Comparison of ENCODE assay signal across 8 mouse cellular contexts in genomic region chr7:141326546-141327446, GRCm38 (mm10). TPM values are rescaled to one million over a fixed set of nuclear protein-coding genes. Genes with fewer than 3 reads are reported as not detected.
A peak's percentile ranks its signal among the peaks of the same experiment; 100 is the strongest.
DNase-seq lines count a peak whose midpoint lies in the region; ATAC-seq and TF ChIP-seq lines count a peak whose summit lies in the region.

No protein-coding gene starts in this region.

- ATAC-seq in forebrain, embryonic 15.5 days (replicated peaks): peak; percentile 17
- peak; percentile 7 for ATAC-seq in limb, embryonic 13.5 days (ENCODE audit: low FRiP score, low read depth)
- no peak for ATAC-seq in megakaryocyte-erythroid progenitor cell, adult 5-6 weeks (replicated peaks; ENCODE audit: low FRiP score, low TSS enrichment, poor library complexity, severe bottlenecking)

- no peak for TF ChIP-seq POLR2A in myocyte (IDR thresholded peaks at IDR 0.05; ENCODE audit: insufficient read length, low read depth)

- peak overlapping the region; percentile 100 for H3K27ac ChIP-seq in forebrain, embryonic 15.5 days (replicated peaks)
- peak overlapping the region; percentile 99 for H3K27ac ChIP-seq in limb, embryonic 13.5 days

- peak overlapping the region; percentile 51 for H3ac ChIP-seq in myocyte (ENCODE audit: control insufficient read depth, insufficient read length)

- peaks cover 15% of the 10 kb centered on the region for H3K36me3 ChIP-seq in forebrain, embryonic 15.5 days
- peaks cover 35% of the 10 kb centered on the region for H3K36me3 ChIP-seq in limb, embryonic 13.5 days
- H3K36me3 ChIP-seq in myocyte (ENCODE audit: control insufficient read depth, insufficient read depth): peaks cover 11% of the 10 kb centered on the region

- H3K79me2 ChIP-seq in myocyte (ENCODE audit: control insufficient read depth, insufficient read depth): peaks cover 26% of the 10 kb centered on the region

- 3% methylated on average over 35 of the region's 35 CpGs for WGBS in forebrain, embryonic 15.5 days
- 5% methylated on average over 35 of the region's 35 CpGs for WGBS in limb, embryonic 13.5 days

- peak overlapping the region; percentile 52 for H3K4me3 ChIP-seq in forebrain, embryonic 15.5 days
- H3K4me3 ChIP-seq in limb, embryonic 13.5 days: peak overlapping the region; percentile 59
- H3K4me3 ChIP-seq in myocyte: peak overlapping the region; percentile 89

- peaks cover 36% of the 10 kb centered on the region for H3K4me1 ChIP-seq in forebrain, embryonic 15.5 days
- peaks cover 31% of the 10 kb centered on the region for H3K4me1 ChIP-seq in limb, embryonic 13.5 days

- H3K9ac ChIP-seq in forebrain, embryonic 15.5 days (replicated peaks): peak overlapping the region; percentile 82
- peak overlapping the region; percentile 91 for H3K9ac ChIP-seq in limb, embryonic 13.5 days

- no peaks in the 10 kb centered on the region for H3K27me3 ChIP-seq in forebrain, embryonic 15.5 days
- H3K27me3 ChIP-seq in limb, embryonic 13.5 days: no peaks in the 10 kb centered on the region
- no peaks in the 10 kb centered on the region for H3K27me3 ChIP-seq in myocyte (ENCODE audit: control insufficient read depth, insufficient read depth, insufficient read length)

- H3K4me2 ChIP-seq in forebrain, embryonic 15.5 days (replicated peaks): peak overlapping the region; percentile 98
- H3K4me2 ChIP-seq in limb, embryonic 13.5 days (replicated peaks): peak overlapping the region; percentile 98
- peak overlapping the region; percentile 94 for H3K4me2 ChIP-seq in myocyte (ENCODE audit: low read depth)

- no peaks in the 10 kb centered on the region for H3K9me3 ChIP-seq in forebrain, embryonic 15.5 days
- no peaks in the 10 kb centered on the region for H3K9me3 ChIP-seq in limb, embryonic 13.5 days

- DNase-seq in cerebellum, adult 18-20 months: peak; percentile 41 to 49
- no peak for DNase-seq in cerebellum, postnatal 4 days (ENCODE audit: low spot score in 2 of 2)
- peak; percentile 57 to 71 for DNase-seq in right cerebral cortex, postnatal 10 days (ENCODE audit: low spot score in 2 of 2)
- DNase-seq in right cerebral cortex, adult 18-20 months: no peak

TF ChIP-seq in myocyte, 11 proteins besides CTCF, POLR2A, EP300 and RAD21:
- TF ChIP-seq TCF12 (IDR thresholded peaks at IDR 0.05; ENCODE audit: insufficient read depth, poor library complexity, severe bottlenecking): no peak
- TF ChIP-seq MAX (IDR thresholded peaks at IDR 0.05; ENCODE audit: low read depth): no peak
- TF ChIP-seq E2F4 (IDR thresholded peaks at IDR 0.05; ENCODE audit: insufficient read depth): no peak
- TF ChIP-seq MYOD1 (IDR thresholded peaks at IDR 0.05; ENCODE audit: control insufficient read depth in 1 of 3, insufficient read length in 2 of 3, low read depth in 2 of 3): peak in 2 of 3 experiments; percentile 46 to 78
- no peak for TF ChIP-seq SRF (IDR thresholded peaks at IDR 0.05; ENCODE audit: control insufficient read depth, insufficient read length, low read depth)
- TF ChIP-seq REST (IDR thresholded peaks at IDR 0.05; ENCODE audit: insufficient read depth, insufficient read length): no peak
- no peak for TF ChIP-seq USF1 (IDR thresholded peaks at IDR 0.05; ENCODE audit: low read depth)
- no peak for TF ChIP-seq POLR2AphosphoS2 (IDR thresholded peaks at IDR 0.05; ENCODE audit: insufficient read length, low read depth)
- no peak for TF ChIP-seq CEBPB (IDR thresholded peaks at IDR 0.05; ENCODE audit: insufficient read depth, poor library complexity, severe bottlenecking)
- TF ChIP-seq MYOG (IDR thresholded peaks at IDR 0.05; ENCODE audit: control insufficient read depth in 1 of 3, insufficient read depth in 1 of 3, insufficient read length in 2 of 3, low read depth in 2 of 3): peak in 2 of 3 experiments; percentile 61 to 77
- TF ChIP-seq TCF3 (IDR thresholded peaks at IDR 0.05; ENCODE audit: insufficient read length, low read depth): no peak

RNA-seq across cellular contexts. Expression of gene Deaf1, which starts 0.7 kb away (rescaled TPM):
- 140 and 142 TPM in 2 replicates for polyA plus RNA-seq in forebrain, embryonic 15.5 days (2015; fragmentation: Nextera tagmentation; extraction: Ambion mirVana)
- polyA plus RNA-seq in limb, embryonic 13.5 days (2015; fragmentation: Nextera tagmentation; extraction: Ambion mirVana): 77.5 and 79.9 TPM in 2 replicates
- 11.8 TPM for polyA plus RNA-seq in myocyte (2012; fragmentation: generic; extraction: Trizol)
- total RNA-seq in megakaryocyte-erythroid progenitor cell, adult 5-6 weeks (2014; fragmentation: Nextera tagmentation): 54.5 and 74.1 TPM in 2 replicates
- total RNA-seq in megakaryocyte-erythroid progenitor cell, adult 5-6 weeks (2017): 11.0 and 32.1 TPM in 2 replicates

RNA-seq across cellular contexts. Expression of gene Tmem80, which starts 0.7 kb away (rescaled TPM):
- polyA plus RNA-seq in forebrain, embryonic 15.5 days (2015; fragmentation: Nextera tagmentation; extraction: Ambion mirVana): 64.1 and 64.3 TPM in 2 replicates
- 45.0 and 48.7 TPM in 2 replicates for polyA plus RNA-seq in limb, embryonic 13.5 days (2015; fragmentation: Nextera tagmentation; extraction: Ambion mirVana)
- 12.5 TPM for polyA plus RNA-seq in myocyte (2012; fragmentation: generic; extraction: Trizol)
- 23.0 and 39.1 TPM in 2 replicates for total RNA-seq in megakaryocyte-erythroid progenitor cell, adult 5-6 weeks (2014; fragmentation: Nextera tagmentation)
- 9.7 and 17.4 TPM in 2 replicates for total RNA-seq in megakaryocyte-erythroid progenitor cell, adult 5-6 weeks (2017)

RNA-seq across cellular contexts. Expression of gene Eps8l2, which starts 11.9 kb away (rescaled TPM):
- 0.37 and 0.57 TPM in 2 replicates for polyA plus RNA-seq in forebrain, embryonic 15.5 days (2015; fragmentation: Nextera tagmentation; extraction: Ambion mirVana)
- polyA plus RNA-seq in limb, embryonic 13.5 days (2015; fragmentation: Nextera tagmentation; extraction: Ambion mirVana): 7.4 and 10.3 TPM in 2 replicates
- 0.44 TPM for polyA plus RNA-seq in myocyte (2012; fragmentation: generic; extraction: Trizol)
- 2.0 TPM in 1 of 2 replicates, not detected in the other for total RNA-seq in megakaryocyte-erythroid progenitor cell, adult 5-6 weeks (2014; fragmentation: Nextera tagmentation)
- not detected in 2 replicates for total RNA-seq in megakaryocyte-erythroid progenitor cell, adult 5-6 weeks (2017)

RNA-seq across cellular contexts. Expression of gene Drd4, which starts 35.0 kb away (rescaled TPM):
- polyA plus RNA-seq in forebrain, embryonic 15.5 days (2015; fragmentation: Nextera tagmentation; extraction: Ambion mirVana): 0.64 and 0.78 TPM in 2 replicates
- 1.6 and 2.3 TPM in 2 replicates for polyA plus RNA-seq in limb, embryonic 13.5 days (2015; fragmentation: Nextera tagmentation; extraction: Ambion mirVana)
- polyA plus RNA-seq in myocyte (2012; fragmentation: generic; extraction: Trizol): not detected
- total RNA-seq in megakaryocyte-erythroid progenitor cell, adult 5-6 weeks (2014; fragmentation: Nextera tagmentation): not detected in 2 replicates
- total RNA-seq in megakaryocyte-erythroid progenitor cell, adult 5-6 weeks (2017): not detected in 2 replicates

RNA-seq across cellular contexts. Expression of gene Sct, which starts 47.9 kb away (rescaled TPM):
- polyA plus RNA-seq in forebrain, embryonic 15.5 days (2015; fragmentation: Nextera tagmentation; extraction: Ambion mirVana): 1.4 TPM in 2 replicates
- polyA plus RNA-seq in limb, embryonic 13.5 days (2015; fragmentation: Nextera tagmentation; extraction: Ambion mirVana): 12.1 and 12.8 TPM in 2 replicates
- 0.68 TPM for polyA plus RNA-seq in myocyte (2012; fragmentation: generic; extraction: Trizol)
- not detected in 2 replicates for total RNA-seq in megakaryocyte-erythroid progenitor cell, adult 5-6 weeks (2014; fragmentation: Nextera tagmentation)
- total RNA-seq in megakaryocyte-erythroid progenitor cell, adult 5-6 weeks (2017): not detected in 2 replicates

Comparison
In these comparisons a context has a peak if more than half of its experiments do, and no peak if none do; other contexts are left out.
1. DNase-seq: peak in cerebellum, adult 18-20 months (2 of 2) and right cerebral cortex, postnatal 10 days (2 of 2); none in cerebellum, postnatal 4 days (0 of 2) and right cerebral cortex, adult 18-20 months (single experiment).
2. Peak in every context shown above with its lines, with median percentiles within 50 percentile points of each other: H3K4me2 ChIP-seq and H3K4me3 ChIP-seq.